Mouse (Mus musculus) adrenal gland, adult 2 months (tissue): ENCODE measurements at regions not wholly inside any gene's neighbourhood (a gene's known extent, or its start where the extent isn't known, plus 50 kb on each side); places are given as distances from the start of the nearest gene placed in this dataset.

ENCODE experiments used
- DNase-seq: peaks from one replicate; pipeline ENCODE4 v3.0.0; 2021

- no peak for DNase-seq
These were observed 62.4 kb upstream of the Tab2 start for GRCm38 (mm10) chr10:8018229-8019026.

- no peak for DNase-seq
These were observed 60.7 kb upstream of the Tab2 start for GRCm38 (mm10) chr10:8016741-8017140.

GRCm38 (mm10) chr10:8011744-8012143 lies 55.7 kb upstream of the Tab2 start:
- DNase-seq, result no peak

GRCm38 (mm10) chr10:8011138-8011537 lies 55.1 kb upstream of the Tab2 start:
- no peak for DNase-seq

- no peak for DNase-seq
These were observed 53.8 kb upstream of the Tab2 start for GRCm38 (mm10) chr10:8009855-8010254.

- no peak for DNase-seq
These were observed 51.9 kb upstream of the Tab2 start for GRCm38 (mm10) chr10:8007990-8008368.

GRCm38 (mm10) chr10:8007286-8007989 lies 51.4 kb upstream of the Tab2 start:
- no peak for DNase-seq
